Mouse (Mus musculus): ENCODE measurements around the gene Carmil2. TPM values are rescaled to one million over a fixed set of nuclear protein-coding genes. Genes with fewer than 3 reads are reported as not detected.
A peak's percentile ranks its signal among the peaks of the same experiment; 100 is the strongest.

Gene Carmil2
- polyA plus RNA-seq, 1 experiment from 2014 or later: 3.3 TPM

GRCm38 (mm10) chr8:105692449-105693182 is 6.5 kb downstream of the Carmil2 start:
- H3K9ac ChIP-seq (ENCODE audit: low read length): no peak overlapping the region
- no peak overlapping the region for H3K4me2 ChIP-seq
- ATAC-seq (ENCODE audit: low FRiP score) (no peak), DNase-seq (ENCODE audit: low spot score, missing footprints) (no peak)
- H3K4me1 ChIP-seq (ENCODE audit: control insufficient read depth, insufficient read depth, low read length): peaks cover 11% of the 10 kb centered on the region
- H3K4me3 ChIP-seq (ENCODE audit: low read depth, low read length): no peak overlapping the region
- WGBS: 88% methylated on average over 11 of the region's 11 CpGs
- H3K27me3 ChIP-seq (ENCODE audit: control insufficient read depth, insufficient read depth, low read length): peaks cover 2% of the 10 kb centered on the region
- H3K36me3 ChIP-seq (ENCODE audit: control insufficient read depth, insufficient read depth, low read length): peaks cover 5% of the 10 kb centered on the region; the same call in 1 of the 2 replicates
- no peak overlapping the region for H3K27ac ChIP-seq (ENCODE audit: low read depth, low read length)
- peaks cover 5% of the 10 kb centered on the region; the same call in 1 of the 2 replicates for H3K9me3 ChIP-seq (ENCODE audit: control insufficient read depth, low read length)

- H3K36me3 ChIP-seq (ENCODE audit: control insufficient read depth, insufficient read depth, low read length): peaks cover 5% of the 10 kb centered on the region; the same call in 1 of the 2 replicates
- peak overlapping the region; percentile 80 for H3K4me2 ChIP-seq
- H3K4me3 ChIP-seq (ENCODE audit: low read depth, low read length): peak overlapping the region; percentile 46
- H3K4me1 ChIP-seq (ENCODE audit: control insufficient read depth, insufficient read depth, low read length): peaks cover 11% of the 10 kb centered on the region
- peak; percentile 96 for DNase-seq (ENCODE audit: low spot score, missing footprints)
- WGBS: 4% methylated on average over 30 of the region's 30 CpGs
- H3K27ac ChIP-seq (ENCODE audit: low read depth, low read length): peak overlapping the region; percentile 51
- peaks cover 5% of the 10 kb centered on the region; the same call in 1 of the 2 replicates for H3K9me3 ChIP-seq (ENCODE audit: control insufficient read depth, low read length)
- peak overlapping the region; percentile 60 for H3K9ac ChIP-seq (ENCODE audit: low read length)
- peaks cover 2% of the 10 kb centered on the region for H3K27me3 ChIP-seq (ENCODE audit: control insufficient read depth, insufficient read depth, low read length)
- ATAC-seq (ENCODE audit: low FRiP score): peak; percentile 71
Measured at GRCm38 (mm10) chr8:105693648-105694047, 7.6 kb downstream of the Carmil2 start.

- Histone ChIP-seq H3K4me1 (ENCODE audit: control insufficient read depth, insufficient read depth, low read length) (peaks cover 11% of the 10 kb centered on the region), H3K4me2 (peak overlapping the region; percentile 80), H3K9me3 (ENCODE audit: control insufficient read depth, low read length) (peaks cover 5% of the 10 kb centered on the region; the same call in 1 of the 2 replicates), H3K27ac (ENCODE audit: low read depth, low read length) (peak overlapping the region; percentile 51), H3K4me3 (ENCODE audit: low read depth, low read length) (peak overlapping the region; percentile 46), H3K9ac (ENCODE audit: low read length) (peak overlapping the region; percentile 60), H3K27me3 (ENCODE audit: control insufficient read depth, insufficient read depth, low read length) (peaks cover 2% of the 10 kb centered on the region), H3K36me3 (ENCODE audit: control insufficient read depth, insufficient read depth, low read length) (peaks cover 5% of the 10 kb centered on the region; the same call in 1 of the 2 replicates)
- 7% methylated on average over 40 of the region's 40 CpGs for WGBS
- DNase-seq (ENCODE audit: low spot score, missing footprints): peak; percentile 89
- peak; percentile 60 for ATAC-seq (ENCODE audit: low FRiP score)
Measured at GRCm38 (mm10) chr8:105694051-105694799, 8.2 kb downstream of the Carmil2 start.

GRCm38 (mm10) chr8:105695080-105695780 is 9.2 kb downstream of the Carmil2 start:
- ATAC-seq (ENCODE audit: low FRiP score) (no peak), DNase-seq (ENCODE audit: low spot score, missing footprints) (no peak)
- Histone ChIP-seq H3K9me3 (ENCODE audit: control insufficient read depth, low read length) (peaks cover 5% of the 10 kb centered on the region; the same call in 1 of the 2 replicates), H3K27ac (ENCODE audit: low read depth, low read length) (no peak overlapping the region), H3K27me3 (ENCODE audit: control insufficient read depth, insufficient read depth, low read length) (peaks cover 2% of the 10 kb centered on the region; the same call in 1 of the 2 replicates), H3K4me3 (ENCODE audit: low read depth, low read length) (peak overlapping the region; percentile 46; the same call in 1 of the 2 replicates), H3K9ac (ENCODE audit: low read length) (no peak overlapping the region), H3K36me3 (ENCODE audit: control insufficient read depth, insufficient read depth, low read length) (peaks cover 5% of the 10 kb centered on the region; the same call in 1 of the 2 replicates), H3K4me2 (peak overlapping the region; percentile 80; the same call in 1 of the 2 replicates), H3K4me1 (ENCODE audit: control insufficient read depth, insufficient read depth, low read length) (peaks cover 18% of the 10 kb centered on the region)
- 78% methylated on average over 30 of the region's 30 CpGs for WGBS

DNA sequence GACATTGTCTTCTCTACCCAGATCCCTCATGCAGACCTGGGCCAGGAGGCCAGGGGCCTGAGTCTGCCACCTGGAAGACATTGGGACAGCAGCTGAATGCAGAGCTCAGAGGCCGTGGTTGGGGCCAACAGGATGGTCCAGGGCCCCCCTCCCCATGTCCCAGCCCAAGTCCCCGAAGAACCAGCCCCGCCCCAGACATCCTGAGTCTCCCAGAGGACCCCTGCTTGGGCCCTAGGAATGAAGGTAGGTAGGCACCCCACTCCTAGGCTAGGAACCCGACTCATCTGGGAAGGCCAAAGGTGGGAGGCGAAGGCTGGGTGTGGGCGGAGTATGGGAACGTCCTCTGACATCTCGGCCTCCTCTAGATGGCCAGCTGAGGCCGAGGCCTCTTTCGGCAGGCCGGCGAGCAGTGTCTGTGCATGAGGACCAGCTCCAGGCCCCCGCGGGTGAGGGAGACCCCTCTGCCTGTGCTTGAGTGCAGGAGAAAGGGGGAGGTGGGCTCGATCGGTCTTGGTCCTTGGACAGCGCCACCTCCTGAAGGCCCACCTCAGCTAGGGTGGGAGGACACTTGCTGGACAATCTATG is 11.2 kb downstream of the Carmil2 start:
- 89% methylated on average over 17 of the region's 17 CpGs for WGBS
- Histone ChIP-seq H3K4me1 (ENCODE audit: control insufficient read depth, insufficient read depth, low read length) (peaks cover 27% of the 10 kb centered on the region), H3K27ac (ENCODE audit: low read depth, low read length) (no peak overlapping the region), H3K27me3 (ENCODE audit: control insufficient read depth, insufficient read depth, low read length) (peaks cover 2% of the 10 kb centered on the region; the same call in 1 of the 2 replicates), H3K9ac (ENCODE audit: low read length) (no peak overlapping the region), H3K9me3 (ENCODE audit: control insufficient read depth, low read length) (peaks cover 5% of the 10 kb centered on the region; the same call in 1 of the 2 replicates), H3K36me3 (ENCODE audit: control insufficient read depth, insufficient read depth, low read length) (peaks cover 5% of the 10 kb centered on the region; the same call in 1 of the 2 replicates), H3K4me3 (ENCODE audit: low read depth, low read length) (no peak overlapping the region), H3K4me2 (no peak overlapping the region)
- ATAC-seq (ENCODE audit: low FRiP score) (no peak), DNase-seq (ENCODE audit: low spot score, missing footprints) (no peak)

GRCm38 (mm10) chr8:105698734-105699133 is 12.7 kb downstream of the Carmil2 start:
- peaks cover 29% of the 10 kb centered on the region for H3K4me1 ChIP-seq (ENCODE audit: control insufficient read depth, insufficient read depth, low read length)
- H3K36me3 ChIP-seq (ENCODE audit: control insufficient read depth, insufficient read depth, low read length): peaks cover 6% of the 10 kb centered on the region; the same call in 1 of the 2 replicates
- WGBS: 92% methylated on average over 5 of the region's 5 CpGs
- DNase-seq (ENCODE audit: low spot score, missing footprints) (no peak), ATAC-seq (ENCODE audit: low FRiP score) (no peak)
- no peak overlapping the region for H3K4me3 ChIP-seq (ENCODE audit: low read depth, low read length)
- peaks cover 2% of the 10 kb centered on the region; the same call in 1 of the 2 replicates for H3K27me3 ChIP-seq (ENCODE audit: control insufficient read depth, insufficient read depth, low read length)
- no peak overlapping the region for H3K27ac ChIP-seq (ENCODE audit: low read depth, low read length)
- no peak overlapping the region for H3K9ac ChIP-seq (ENCODE audit: low read length)
- no peak overlapping the region for H3K4me2 ChIP-seq
- no peaks in the 10 kb centered on the region for H3K9me3 ChIP-seq (ENCODE audit: control insufficient read depth, low read length)

GRCm38 (mm10) chr8:105699488-105700215 is 13.6 kb downstream of the Carmil2 start:
- H3K4me2 ChIP-seq: peak overlapping the region; percentile 81
- no peak overlapping the region for H3K27ac ChIP-seq (ENCODE audit: low read depth, low read length)
- peaks cover 21% of the 10 kb centered on the region for H3K4me1 ChIP-seq (ENCODE audit: control insufficient read depth, insufficient read depth, low read length)
- H3K27me3 ChIP-seq (ENCODE audit: control insufficient read depth, insufficient read depth, low read length): no peaks in the 10 kb centered on the region
- H3K36me3 ChIP-seq (ENCODE audit: control insufficient read depth, insufficient read depth, low read length): peaks cover 10% of the 10 kb centered on the region; the same call in 1 of the 2 replicates
- peak overlapping the region; percentile 68 for H3K9ac ChIP-seq (ENCODE audit: low read length)
- DNase-seq (ENCODE audit: low spot score, missing footprints) (no peak), ATAC-seq (ENCODE audit: low FRiP score) (no peak)
- 90% methylated on average over 11 of the region's 11 CpGs for WGBS
- H3K9me3 ChIP-seq (ENCODE audit: control insufficient read depth, low read length): no peaks in the 10 kb centered on the region
- peak overlapping the region; percentile 66; the same call in 1 of the 2 replicates for H3K4me3 ChIP-seq (ENCODE audit: low read depth, low read length)

DNA sequence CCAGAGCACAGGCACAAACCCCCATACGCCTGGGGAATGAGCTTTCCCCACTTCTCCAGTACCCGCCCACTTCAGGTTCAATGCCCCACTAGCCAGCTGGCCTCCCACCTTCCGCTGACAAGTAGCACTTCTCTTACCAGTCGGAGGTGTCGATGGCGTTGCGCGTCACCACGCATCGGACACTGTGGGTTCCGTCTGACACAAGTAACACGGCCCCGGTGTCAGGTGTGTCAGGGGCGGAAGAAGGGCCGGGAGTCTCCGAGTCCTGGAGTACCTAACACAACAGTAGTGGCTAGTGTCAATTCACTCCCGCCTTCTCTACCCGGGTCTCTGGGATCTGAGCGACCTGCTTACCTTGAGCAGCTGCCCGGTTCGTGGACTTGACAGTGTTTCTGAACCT is 14.5 kb downstream of the Carmil2 start:
- H3K9ac ChIP-seq (ENCODE audit: low read length): peak overlapping the region; percentile 68
- no peak overlapping the region for H3K27ac ChIP-seq (ENCODE audit: low read depth, low read length)
- H3K4me2 ChIP-seq: peak overlapping the region; percentile 81
- H3K4me3 ChIP-seq (ENCODE audit: low read depth, low read length): peak overlapping the region; percentile 66
- H3K27me3 ChIP-seq (ENCODE audit: control insufficient read depth, insufficient read depth, low read length): no peaks in the 10 kb centered on the region
- no peak for DNase-seq (ENCODE audit: low spot score, missing footprints)
- peak; percentile 53 for ATAC-seq (ENCODE audit: low FRiP score)
- WGBS: under 1% methylated on average over 21 of the region's 21 CpGs
- peaks cover 10% of the 10 kb centered on the region; the same call in 1 of the 2 replicates for H3K36me3 ChIP-seq (ENCODE audit: control insufficient read depth, insufficient read depth, low read length)
- no peaks in the 10 kb centered on the region for H3K9me3 ChIP-seq (ENCODE audit: control insufficient read depth, low read length)
- peaks cover 19% of the 10 kb centered on the region for H3K4me1 ChIP-seq (ENCODE audit: control insufficient read depth, insufficient read depth, low read length)

All from midbrain, embryonic 11.5 days (tissue).